Mouse (Mus musculus) lung, embryonic 16.5 days (tissue): ENCODE results near the gene Znrf1. TPM values are rescaled to one million over a fixed set of nuclear protein-coding genes. Genes with fewer than 3 reads are reported as not detected.
A peak's percentile ranks its signal among the peaks of the same experiment; 100 is the strongest.

Experiments used
- ATAC-seq: fragments of 200-750 bp; cut with Nextera tagmentation; 2 replicates; pipeline ENCODE4 v1.8.0; 2017; ENCODE audit warnings: low read depth, mild to moderate bottlenecking, moderate library complexity
- H3K27ac ChIP-seq: fragments of 300-500 bp; sonication (generic); 2 replicates; pipeline ENCODE4 v1.5.1; 2014; ENCODE audit warnings: mild to moderate bottlenecking, control low read depth, low read length
- H3K27me3 ChIP-seq: fragments of 300-500 bp; sonication (generic); 2 replicates; pipeline ENCODE4 v1.6.1; 2014; ENCODE audit warnings: low read depth, low read length, mixed read lengths; ENCODE audit not compliant: control insufficient read depth, insufficient read depth
- H3K36me3 ChIP-seq: fragments of 300-500 bp; sonication (generic); 2 replicates; pipeline ENCODE4 v1.6.1; 2014; ENCODE audit warnings: low read length; ENCODE audit not compliant: control insufficient read depth, insufficient read depth
- H3K4me1 ChIP-seq: fragments of 300-500 bp; sonication (generic); replicated peaks from 2 replicates; pipeline ENCODE4 v1.6.1; 2014; ENCODE audit warnings: low read length, mixed read lengths; ENCODE audit not compliant: control insufficient read depth, insufficient read depth
- H3K4me2 ChIP-seq: fragments of 300-500 bp; sonication (generic); 2 replicates; pipeline ENCODE4 v1.6.1; 2014; ENCODE audit warnings: low read depth, low read length, control low read depth
- H3K4me3 ChIP-seq: fragments of 300-500 bp; sonication (generic); 2 replicates; pipeline ENCODE4 v1.5.1; 2014; ENCODE audit warnings: mild to moderate bottlenecking, low read length, control low read depth
- H3K9ac ChIP-seq: fragments of 300-500 bp; sonication (generic); 2 replicates; pipeline ENCODE4 v1.6.1; 2014; ENCODE audit warnings: low read length, control low read depth
- H3K9me3 ChIP-seq: fragments of 300-500 bp; sonication (generic); 2 replicates; pipeline ENCODE4 v1.6.1; 2016; ENCODE audit warnings: low read length; ENCODE audit not compliant: control insufficient read depth
- WGBS: fragments of 180-500 bp; shearing (Covaris S2); extraction: QIAGEN DNeasy Blood & Tissue Kit; methylation state at CpG from one replicate; pipeline ENCODE4 v1.1.7; 2014; 5-methylcytosine and 5-hydroxymethylcytosine counted together
- polyA plus RNA-seq: library from polyadenylated mRNA; unstranded; fragments of >200 nt; fragmentation: Nextera tagmentation; extraction: Ambion mirVana; gene quantifications from 2 replicates; pipeline ENCODE4 v1.2.1, GENCODE M21; 2015

Znrf1 gene
- polyA plus RNA-seq, 1 experiment from 2014 or later: 18.3 TPM

GRCm38 (mm10) chr8:111596485-111596821 lies 60.6 kb downstream of the Znrf1 start:
- 10% methylated on average over 3 of the region's 3 CpGs for WGBS
- H3K9ac ChIP-seq: no peak overlapping the region

GRCm38 (mm10) chr8:111597310-111597709 lies 61.4 kb downstream of the Znrf1 start:
- H3K27me3 ChIP-seq: no peaks in the 10 kb centered on the region
- H3K27ac ChIP-seq: peak overlapping the region; percentile 73
- ATAC-seq: peak; percentile 84
- 13% methylated on average over 1 of the region's 1 CpGs for WGBS
- peaks cover 46% of the 10 kb centered on the region for H3K4me1 ChIP-seq
- no peak overlapping the region for H3K9ac ChIP-seq
- peak overlapping the region; percentile 31 for H3K4me2 ChIP-seq
- no peak overlapping the region for H3K4me3 ChIP-seq
- no peaks in the 10 kb centered on the region for H3K36me3 ChIP-seq
- H3K9me3 ChIP-seq: no peaks in the 10 kb centered on the region

More at GRCm38 (mm10) chr8:111596485-111596821, 60.6 kb downstream of the Znrf1 start:
- Histone ChIP-seq H3K9me3 (no peaks in the 10 kb centered on the region), H3K4me1 (peaks cover 46% of the 10 kb centered on the region), H3K27ac (peak overlapping the region; percentile 73), H3K36me3 (no peaks in the 10 kb centered on the region), H3K27me3 (no peaks in the 10 kb centered on the region), H3K4me2 (peak overlapping the region; percentile 31), H3K4me3 (no peak overlapping the region)
- no peak for ATAC-seq

GRCm38 (mm10) chr8:111599707-111600444 lies 64.0 kb downstream of the Znrf1 start:
- Histone ChIP-seq H3K9ac (no peak overlapping the region), H3K9me3 (no peaks in the 10 kb centered on the region), H3K27me3 (no peaks in the 10 kb centered on the region), H3K4me2 (no peak overlapping the region), H3K4me1 (peaks cover 30% of the 10 kb centered on the region), H3K4me3 (no peak overlapping the region), H3K36me3 (no peaks in the 10 kb centered on the region), H3K27ac (no peak overlapping the region)
- ATAC-seq: no peak
- 71% methylated on average over 9 of the region's 9 CpGs for whole genome bisulfite sequencing

GRCm38 (mm10) chr8:111602050-111602449 lies 66.2 kb downstream of the Znrf1 start:
- no peak overlapping the region for H3K4me2 ChIP-seq
- peaks cover 8% of the 10 kb centered on the region for H3K4me1 ChIP-seq
- H3K36me3 ChIP-seq: no peaks in the 10 kb centered on the region
- WGBS: 94% methylated on average over 4 of the region's 4 CpGs
- ATAC-seq: no peak
- no peaks in the 10 kb centered on the region for H3K9me3 ChIP-seq
- H3K27ac ChIP-seq: no peak overlapping the region
- no peaks in the 10 kb centered on the region for H3K27me3 ChIP-seq
- H3K9ac ChIP-seq: no peak overlapping the region
- H3K4me3 ChIP-seq: no peak overlapping the region

GRCm38 (mm10) chr8:111604986-111605385 lies 69.1 kb downstream of the Znrf1 start:
- no peak overlapping the region for H3K27ac ChIP-seq
- H3K4me1 ChIP-seq: no peaks in the 10 kb centered on the region; the same call in 1 of the 2 replicates
- no peaks in the 10 kb centered on the region for H3K9me3 ChIP-seq
- ATAC-seq: no peak
- no peaks in the 10 kb centered on the region for H3K36me3 ChIP-seq
- WGBS: 92% methylated on average over 2 of the region's 2 CpGs
- no peak overlapping the region for H3K9ac ChIP-seq
- H3K27me3 ChIP-seq: no peaks in the 10 kb centered on the region
- H3K4me3 ChIP-seq: no peak overlapping the region
- H3K4me2 ChIP-seq: no peak overlapping the region

- H3K9ac ChIP-seq: no peak overlapping the region
- H3K4me3 ChIP-seq: no peak overlapping the region
- ATAC-seq: no peak
- no peaks in the 10 kb centered on the region for H3K36me3 ChIP-seq
- no peaks in the 10 kb centered on the region for H3K9me3 ChIP-seq
- H3K27me3 ChIP-seq: no peaks in the 10 kb centered on the region
- H3K4me1 ChIP-seq: no peaks in the 10 kb centered on the region
- no peak overlapping the region for H3K27ac ChIP-seq
- 75% methylated on average over 9 of the region's 9 CpGs for WGBS
- H3K4me2 ChIP-seq: no peak overlapping the region
Measured at GRCm38 (mm10) chr8:111606961-111607360, 71.1 kb downstream of the Znrf1 start.

GRCm38 (mm10) chr8:111607414-111607813 lies 71.5 kb downstream of the Znrf1 start:
- WGBS: 91% methylated on average over 7 of the region's 7 CpGs
- Histone ChIP-seq H3K4me1 (no peaks in the 10 kb centered on the region), H3K27ac (no peak overlapping the region), H3K4me2 (no peak overlapping the region), H3K9ac (no peak overlapping the region), H3K36me3 (peaks cover 3% of the 10 kb centered on the region; the same call in 1 of the 2 replicates), H3K4me3 (no peak overlapping the region), H3K27me3 (no peaks in the 10 kb centered on the region), H3K9me3 (no peaks in the 10 kb centered on the region)
- ATAC-seq: no peak

GRCm38 (mm10) chr8:111613181-111613580 lies 77.3 kb downstream of the Znrf1 start:
- no peak overlapping the region for H3K4me3 ChIP-seq
- WGBS: 76% methylated on average over 5 of the region's 5 CpGs
- H3K4me1 ChIP-seq: peaks cover 7% of the 10 kb centered on the region
- H3K4me2 ChIP-seq: no peak overlapping the region
- no peaks in the 10 kb centered on the region for H3K9me3 ChIP-seq
- no peak overlapping the region for H3K9ac ChIP-seq
- ATAC-seq: no peak
- no peak overlapping the region for H3K27ac ChIP-seq
- peaks cover 4% of the 10 kb centered on the region; the same call in 1 of the 2 replicates for H3K36me3 ChIP-seq
- no peaks in the 10 kb centered on the region for H3K27me3 ChIP-seq

- peak overlapping the region; percentile 62 for H3K27ac ChIP-seq
- H3K4me2 ChIP-seq: no peak overlapping the region
- 77% methylated on average over 6 of the region's 6 CpGs for WGBS
- peak; percentile 59 for ATAC-seq
- H3K4me1 ChIP-seq: peaks cover 8% of the 10 kb centered on the region
- peaks cover 4% of the 10 kb centered on the region; the same call in 1 of the 2 replicates for H3K36me3 ChIP-seq
- no peaks in the 10 kb centered on the region for H3K27me3 ChIP-seq
- H3K9me3 ChIP-seq: no peaks in the 10 kb centered on the region
- H3K4me3 ChIP-seq: no peak overlapping the region
- no peak overlapping the region for H3K9ac ChIP-seq
Measured at GRCm38 (mm10) chr8:111614786-111615701, 79.1 kb downstream of the Znrf1 start.
